Mouse (Mus musculus) frontal cortex, postnatal 36 days (tissue): ENCODE results near the gene Acss2.
"Not testable (repeated sequence)": the region's sequence is repeated elsewhere in the genome, so short reads cannot be mapped to it uniquely, and the experiment has no call there.

Source experiments
- DNase-seq, 2 experiments: peaks; one replicate each; pipeline ENCODE4 v3.0.0; 2022; ENCODE audit warnings: low spot score in 2 of 2

Acss2 gene

DNA sequence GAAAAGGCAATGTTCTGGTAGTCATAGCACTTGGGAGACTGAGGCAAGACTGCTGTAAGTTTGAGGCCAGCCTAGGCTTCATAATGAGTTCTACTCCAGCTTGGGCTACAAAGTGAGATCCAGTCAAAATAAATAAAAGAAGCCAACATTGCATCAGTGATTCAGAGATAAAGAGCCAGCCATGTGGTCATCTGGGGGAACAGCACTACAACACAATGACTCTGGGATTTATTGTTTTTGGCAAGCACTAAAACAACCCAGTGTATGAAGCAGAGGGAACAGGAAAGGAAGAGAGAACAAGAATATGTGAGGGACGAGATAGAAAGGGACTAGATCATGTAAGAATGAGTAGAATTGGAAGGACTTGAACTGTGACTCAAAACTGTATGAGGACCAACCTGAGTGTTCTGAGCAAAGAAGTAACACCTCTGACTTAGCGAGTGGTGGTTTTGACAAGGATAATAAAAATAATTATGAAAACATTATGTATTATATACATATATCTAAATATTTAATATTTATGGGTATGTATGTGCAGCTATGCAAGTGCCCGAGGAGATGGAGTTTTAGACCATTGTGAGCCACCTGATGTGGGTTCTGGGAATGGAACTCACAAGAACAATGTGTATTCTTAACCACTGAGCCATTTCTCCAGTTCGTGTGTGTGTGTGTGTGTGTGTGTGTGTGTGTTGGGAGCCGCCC lies 20.2 kb downstream of the Acss2 start:
- no peak for DNase-seq

DNA sequence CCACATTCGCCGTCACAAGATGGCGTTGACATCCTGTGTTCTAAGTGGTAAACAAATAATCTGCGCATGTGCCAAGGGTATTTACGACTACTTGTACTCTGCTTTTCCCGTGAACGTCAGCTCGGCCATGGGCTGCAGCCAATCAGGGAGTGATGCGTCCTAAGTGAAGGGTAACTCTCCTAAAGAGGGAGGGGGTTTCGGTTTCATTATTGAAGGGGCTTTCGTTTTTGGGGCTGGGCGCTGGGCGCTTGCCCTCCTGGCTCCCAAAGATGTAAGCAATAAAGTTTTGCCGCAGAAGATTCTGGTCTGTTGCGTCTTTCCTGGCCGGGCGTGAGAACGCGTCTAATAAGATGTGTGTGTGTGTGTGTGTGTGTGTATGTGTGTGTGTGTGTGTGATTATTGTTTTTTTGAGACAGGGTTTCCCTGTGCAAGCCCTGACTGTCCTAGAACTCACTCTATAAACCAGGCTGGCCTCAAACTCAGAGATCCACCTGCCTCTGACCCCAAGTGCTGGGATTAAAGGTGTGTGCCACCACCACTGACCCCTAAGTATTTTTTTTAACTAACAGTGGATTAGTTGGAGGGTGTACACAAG lies 20.8 kb downstream of the Acss2 start:
- not testable (repeated sequence) for DNase-seq

DNA sequence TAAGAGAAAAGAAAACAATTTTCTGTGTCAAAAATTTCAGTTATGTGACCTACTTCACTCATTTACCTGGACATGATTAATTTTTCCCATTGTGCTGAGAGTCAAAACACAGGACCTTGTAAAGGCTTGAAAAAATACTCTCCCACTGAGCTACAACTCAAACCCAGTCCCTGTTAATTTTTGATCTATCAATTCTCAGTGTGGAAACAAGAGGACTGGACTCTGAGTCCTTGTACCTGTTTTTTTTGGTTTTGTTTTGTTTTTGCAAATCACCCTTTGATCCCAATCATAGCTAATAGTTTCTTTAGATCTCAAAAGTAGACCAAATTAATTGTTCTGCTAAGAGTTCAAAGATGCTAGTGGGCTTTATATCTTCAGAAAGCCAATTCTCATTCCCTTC lies 21.9 kb downstream of the Acss2 start:
- DNase-seq: no peak

DNA sequence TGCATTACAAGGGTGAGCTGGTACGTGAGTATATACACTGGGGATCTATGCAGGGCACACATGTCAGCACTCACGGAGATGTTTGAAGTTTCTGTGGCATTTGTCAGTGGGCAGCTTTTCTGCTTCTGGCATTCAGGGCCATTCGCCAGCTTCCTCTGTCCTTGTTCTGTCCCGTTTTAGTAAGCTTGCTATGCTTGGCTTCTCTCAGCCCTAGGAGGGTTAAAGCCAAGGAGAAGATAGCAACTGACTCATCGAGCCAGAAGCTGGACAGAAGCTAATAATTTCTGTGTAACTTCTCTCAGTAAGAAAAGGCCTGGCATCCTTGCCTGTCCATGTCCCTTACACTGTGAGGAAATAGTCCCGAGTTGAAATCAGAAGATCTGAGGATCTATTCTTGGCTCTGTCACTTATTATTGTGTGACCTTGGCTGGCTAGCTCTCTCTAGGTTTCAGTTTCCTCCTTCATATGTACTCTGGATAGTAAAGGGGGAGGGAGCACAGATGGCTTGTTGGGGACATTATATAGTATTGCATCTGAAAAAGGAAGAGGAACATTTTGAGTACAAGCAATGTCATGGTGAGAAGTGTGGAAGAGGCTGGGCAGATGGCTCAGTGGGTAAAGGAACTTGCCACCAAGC lies 23.2 kb downstream of the Acss2 start:
- peak; percentile 17 to 22 for DNase-seq

GRCm38 (mm10) chr2:155546955-155547354 lies 29.2 kb downstream of the Acss2 start:
- DNase-seq: no peak

GRCm38 (mm10) chr2:155552336-155552735 lies 34.6 kb downstream of the Acss2 start:
- DNase-seq: no peak

- DNase-seq: no peak
Observed at GRCm38 (mm10) chr2:155552949-155553354, 35.2 kb downstream of the Acss2 start.

DNA sequence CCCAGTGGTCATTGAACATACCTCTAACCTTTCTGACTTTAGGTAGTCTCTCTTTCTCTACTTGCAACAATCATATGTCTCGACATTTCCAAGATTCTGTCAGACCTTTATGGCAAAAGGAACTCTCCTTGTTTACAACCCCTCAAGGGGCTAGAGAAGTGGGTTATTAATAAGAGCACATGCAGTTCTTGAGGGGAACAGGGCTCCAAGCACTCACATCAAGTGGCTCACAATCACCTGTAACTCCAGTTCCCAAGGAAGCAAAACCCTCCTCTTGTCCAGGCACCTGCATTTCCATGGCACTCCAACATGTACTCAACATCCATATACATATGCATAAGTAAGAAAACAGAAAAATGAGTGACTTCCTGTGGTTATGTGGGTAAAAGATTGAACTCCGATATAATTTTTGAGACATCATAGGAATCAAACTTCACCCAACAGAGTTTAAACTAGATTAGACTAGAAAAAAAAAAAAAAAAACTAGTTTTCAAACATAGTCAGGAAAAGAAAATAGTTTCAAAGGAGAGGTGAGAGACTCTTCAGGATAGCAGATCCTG lies 36.8 kb downstream of the Acss2 start:
- no peak for DNase-seq

GRCm38 (mm10) chr2:155562209-155562608 lies 44.5 kb downstream of the Acss2 start:
- DNase-seq: no peak

- no peak for DNase-seq
Observed at GRCm38 (mm10) chr2:155562934-155563333, 45.2 kb downstream of the Acss2 start.

DNA sequence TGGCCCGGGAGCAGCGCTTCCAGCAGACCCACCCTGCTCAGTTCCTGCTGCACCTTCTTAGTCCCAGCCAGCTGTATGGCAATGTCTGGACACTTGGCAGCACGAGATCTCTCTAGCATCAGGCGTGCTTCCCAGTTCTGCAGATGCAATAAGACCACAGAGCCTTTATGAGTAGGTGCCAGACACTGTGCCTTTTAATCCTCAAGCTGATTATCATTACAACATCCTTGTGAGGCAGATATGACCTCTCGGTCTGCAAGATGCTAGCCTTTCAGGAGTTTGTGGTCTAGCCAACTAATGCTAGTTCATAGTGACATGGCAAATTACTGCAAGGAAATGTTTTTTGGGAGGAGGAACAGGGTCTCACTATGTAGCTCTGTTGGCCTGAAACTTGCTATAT lies 50.0 kb downstream of the Acss2 start:
- no peak for DNase-seq

- no peak for DNase-seq
Observed at GRCm38 (mm10) chr2:155569223-155569807, 51.6 kb downstream of the Acss2 start.

DNA sequence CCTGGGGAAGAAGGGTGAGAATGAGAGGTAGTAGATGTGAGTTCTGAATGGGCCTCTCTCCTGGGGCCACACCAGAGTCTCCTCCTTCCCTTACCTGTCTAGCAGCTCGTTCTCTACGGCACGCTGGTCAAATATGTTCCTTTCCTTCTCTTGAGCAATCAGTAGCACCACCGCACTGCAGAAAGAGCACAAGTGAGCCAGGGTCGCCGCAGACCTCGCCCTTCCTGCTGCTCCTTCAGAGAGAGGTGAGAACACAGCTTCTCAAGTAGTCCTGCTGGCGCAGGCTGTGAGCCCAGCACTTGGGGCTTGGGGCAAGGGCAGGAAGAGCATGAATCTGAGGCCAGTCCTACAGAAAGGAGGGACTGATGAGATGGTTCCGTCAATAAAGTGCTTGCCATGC lies 55.3 kb downstream of the Acss2 start:
- DNase-seq: no peak

DNA sequence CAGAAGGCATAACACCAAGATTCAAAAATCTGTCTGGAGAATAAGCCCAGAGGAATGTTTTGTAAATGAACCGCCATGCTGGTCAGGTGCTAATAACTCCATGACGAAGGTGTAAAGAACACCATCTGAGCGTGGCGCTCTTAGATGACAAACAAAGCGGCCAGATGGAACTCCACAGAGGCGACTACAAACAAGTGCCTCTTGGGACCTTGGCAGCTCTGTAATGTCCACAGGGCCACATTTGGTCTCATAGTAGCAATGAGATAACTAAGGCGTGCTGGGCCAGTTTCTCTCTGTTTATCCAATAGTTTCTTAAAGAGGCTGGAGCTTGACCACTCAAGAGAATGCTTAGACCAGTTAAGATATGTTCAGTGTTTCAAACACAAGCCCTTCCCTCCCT lies 56.2 kb downstream of the Acss2 start:
- DNase-seq: no peak

GRCm38 (mm10) chr2:155574700-155575099 lies 57.0 kb downstream of the Acss2 start:
- DNase-seq: peak; percentile 36 to 38

DNA sequence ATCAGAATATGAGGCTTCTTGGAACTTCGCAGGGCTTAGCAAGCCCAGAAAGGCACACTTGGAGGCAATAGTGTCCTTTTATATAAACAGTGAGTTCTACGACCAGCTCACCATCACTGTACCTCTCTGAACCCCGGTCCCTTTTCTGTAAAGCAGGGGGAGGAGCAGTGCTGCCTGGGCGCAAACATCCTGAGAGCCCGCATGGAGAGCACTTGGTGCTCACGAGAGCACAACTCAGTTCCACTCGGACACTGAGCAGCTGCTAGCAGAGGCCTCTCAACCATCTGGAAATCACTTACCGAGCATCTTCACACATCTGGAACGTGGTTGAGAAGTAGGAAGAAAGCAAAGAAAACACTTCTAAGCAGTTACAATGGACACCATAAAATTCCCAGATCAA lies 58.9 kb downstream of the Acss2 start:
- no peak for DNase-seq

GRCm38 (mm10) chr2:155580331-155580730 lies 62.6 kb downstream of the Acss2 start:
- no peak for DNase-seq

DNA sequence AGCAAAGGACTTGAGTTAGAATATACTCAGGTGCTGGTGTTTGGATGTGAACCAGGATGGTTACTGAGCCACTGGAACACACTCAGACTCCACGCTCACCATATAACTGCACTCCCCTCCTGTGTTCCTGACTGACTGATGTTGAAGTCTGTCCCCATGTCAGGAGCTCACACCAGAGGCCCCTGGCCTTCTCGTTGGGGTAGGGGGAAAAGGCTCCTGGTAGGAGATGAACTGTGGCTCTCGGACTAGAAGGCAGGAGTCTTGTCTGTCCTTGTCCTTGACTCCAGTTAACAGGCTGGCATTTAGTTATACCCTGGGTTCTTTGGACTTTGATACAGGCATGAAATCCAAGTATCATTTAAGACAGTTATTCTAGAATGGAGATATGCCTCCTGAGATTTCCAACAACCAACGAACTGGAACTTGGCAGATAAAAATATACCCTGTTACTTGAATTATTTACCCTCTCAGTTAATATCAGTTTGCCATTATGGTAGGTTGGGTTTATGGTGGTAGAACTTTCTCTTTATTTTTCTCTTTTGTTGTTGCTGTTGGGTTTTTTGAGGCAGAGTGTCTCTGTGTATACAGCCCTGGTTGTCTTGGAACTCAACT lies 64.7 kb downstream of the Acss2 start:
- DNase-seq: no peak

- no peak for DNase-seq
Observed at GRCm38 (mm10) chr2:155582996-155583395, 65.2 kb downstream of the Acss2 start.

- DNase-seq: peak; percentile 18 to 66
Observed at GRCm38 (mm10) chr2:155583927-155584530, 66.3 kb downstream of the Acss2 start.

GRCm38 (mm10) chr2:155585082-155585481 lies 67.3 kb downstream of the Acss2 start:
- no peak for DNase-seq

GRCm38 (mm10) chr2:155585486-155585885 lies 67.7 kb downstream of the Acss2 start:
- DNase-seq: no peak
